Mouse (Mus musculus) spleen, adult 2 months (tissue): ENCODE measurements around the gene Hoxc11. TPM values are rescaled to one million over a fixed set of nuclear protein-coding genes. Genes with fewer than 3 reads are reported as not detected.

Source experiments
- DNase-seq, 2 experiments: peaks; one replicate each; pipeline versions ENCODE4 v3.0.0 to v3.0.0-alpha.2; 2012 to 2021; ENCODE audit warnings: low spot score in 2 of 2, low read depth in 1 of 2
- H3K27ac ChIP-seq: fragments of 200-500 bp; 2 replicates; pipeline ENCODE4 v1.5.1; 2012; ENCODE audit warnings: low read length, inconsistent platforms; ENCODE audit not compliant: insufficient read depth
- H3K27me3 ChIP-seq: fragments of 200-500 bp; 2 replicates; pipeline ENCODE4 v1.6.1; 2012; ENCODE audit warnings: mild to moderate bottlenecking, moderate library complexity, low read length, inconsistent platforms; ENCODE audit not compliant: control insufficient read depth, insufficient read depth
- H3K36me3 ChIP-seq: fragments of 200-500 bp; 2 replicates; pipeline ENCODE4 v1.6.1; 2012; ENCODE audit warnings: mild to moderate bottlenecking, low read length, inconsistent platforms; ENCODE audit not compliant: control insufficient read depth, insufficient read depth
- H3K4me1 ChIP-seq: fragments of 200-500 bp; 2 replicates; pipeline ENCODE4 v1.6.1; 2011; ENCODE audit warnings: inconsistent platforms; ENCODE audit not compliant: control insufficient read depth, insufficient read depth, insufficient read length
- H3K4me3 ChIP-seq: fragments of 200-500 bp; 2 replicates; pipeline ENCODE4 v1.5.1; 2011; ENCODE audit warnings: mild to moderate bottlenecking, inconsistent platforms; ENCODE audit not compliant: insufficient read depth, insufficient read length; ENCODE audit errors: extremely low read depth
- CTCF ChIP-seq: fragments of 200-500 bp; IDR thresholded peaks from 2 replicates; pipeline ENCODE4 v1.5.1; 2011; ENCODE audit warnings: mild to moderate bottlenecking, inconsistent platforms; ENCODE audit not compliant: insufficient read depth, insufficient read length, insufficient replicate concordance; ENCODE audit errors: extremely low read depth
- POLR2A ChIP-seq: fragments of 200-500 bp; IDR thresholded peaks from 2 replicates; pipeline ENCODE4 v1.6.1; 2011; ENCODE audit warnings: low read depth, low read length, inconsistent platforms
- WGBS: fragments of 180-500 bp; shearing (Covaris S2); methylation state at CpG from one replicate; pipeline ENCODE4 v1.1.7; 2018; 5-methylcytosine and 5-hydroxymethylcytosine counted together
- polyA plus RNA-seq: library from polyadenylated mRNA; depleted of rRNA; stranded (reverse); fragments of >200 nt; gene quantifications from 2 replicates; pipeline ENCODE4 v1.2.3, GENCODE M21; 2012; rRNA removed

Hoxc11 gene
- not detected in 2 replicates for polyA plus RNA-seq

DNA sequence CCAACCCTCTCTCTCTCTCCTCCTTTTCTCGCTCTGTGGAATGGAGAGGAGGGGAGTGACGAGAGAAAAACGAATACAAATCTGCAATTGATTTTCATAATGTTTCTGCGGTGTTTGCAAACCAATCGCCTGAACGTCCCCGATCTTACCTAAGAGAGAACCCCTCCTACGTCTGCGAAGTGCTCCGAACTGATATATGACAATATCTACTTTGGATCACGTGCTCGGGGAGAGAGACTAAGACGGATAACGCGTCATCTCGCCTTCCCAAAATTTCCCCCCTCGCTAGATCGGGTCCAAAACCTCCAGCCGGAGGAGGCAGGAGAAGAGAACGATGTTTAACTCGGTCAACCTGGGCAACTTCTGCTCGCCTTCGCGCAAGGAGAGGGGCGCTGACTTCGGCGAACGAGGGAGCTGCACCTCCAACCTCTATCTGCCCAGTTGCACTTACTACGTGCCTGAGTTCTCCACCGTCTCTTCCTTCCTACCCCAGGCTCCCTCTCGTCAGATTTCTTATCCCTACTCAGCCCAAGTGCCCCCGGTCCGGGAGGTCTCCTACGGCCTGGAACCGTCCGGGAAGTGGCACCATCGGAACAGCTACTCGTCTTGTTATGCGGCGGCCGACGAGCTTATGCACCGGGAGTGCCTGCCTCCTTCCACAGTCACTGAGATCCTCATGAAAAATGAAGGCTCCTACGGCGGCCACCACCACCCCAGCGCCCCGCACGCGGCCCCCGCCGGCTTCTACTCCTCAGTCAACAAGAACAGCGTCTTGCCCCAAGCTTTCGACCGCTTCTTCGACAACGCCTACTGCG, at the start of gene Hoxc11:
Gene Hoxc11, plus strand, starts transcription at position 236 of the 815 bp plus-strand sequence.
- Histone ChIP-seq H3K4me3 (no peak within 1 kb of the TSS), H3K27ac (no peak within 1 kb of the TSS), H3K36me3 (no peaks in the 10 kb centered on the region), H3K4me1 (no peaks in the 10 kb centered on the region), H3K27me3 (peaks cover 45% of the 10 kb centered on the region)
- WGBS: 4% methylated on average over 57 of the region's 57 CpGs
- no peak for DNase-seq
- TF ChIP-seq CTCF (no peak), POLR2A (no peak)

DNA sequence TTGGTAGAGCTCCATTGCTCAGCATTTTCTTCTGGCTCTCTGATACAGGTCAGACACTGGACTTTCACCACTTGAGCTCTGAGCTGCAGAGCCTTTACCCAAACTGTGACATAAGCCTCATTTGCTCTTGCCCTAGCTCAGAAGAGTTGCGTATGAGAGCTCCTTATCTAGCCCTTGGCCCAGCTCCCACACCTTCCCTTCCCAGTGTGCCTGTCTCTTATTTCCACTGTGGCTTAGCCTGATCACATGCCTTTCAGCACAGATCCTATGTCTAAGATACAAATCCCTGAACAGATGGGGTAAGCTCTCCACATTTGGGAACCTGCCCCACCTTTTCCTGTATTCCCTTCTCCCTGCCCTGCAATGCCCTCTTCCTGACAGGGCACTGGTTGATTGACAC, 49.3 kb upstream of the Hoxc11 start:
- DNase-seq: no peak
- H3K36me3 ChIP-seq: no peaks in the 10 kb centered on the region
- 69% methylated on average over 1 of the region's 1 CpGs for WGBS
- H3K27ac ChIP-seq: no peak overlapping the region
- H3K27me3 ChIP-seq: peaks cover under 1% of the 10 kb centered on the region; the same call in 1 of the 2 replicates
- no peak for TF ChIP-seq POLR2A
- no peak for TF ChIP-seq CTCF
- no peaks in the 10 kb centered on the region for H3K4me1 ChIP-seq
- H3K4me3 ChIP-seq: no peak overlapping the region

DNA sequence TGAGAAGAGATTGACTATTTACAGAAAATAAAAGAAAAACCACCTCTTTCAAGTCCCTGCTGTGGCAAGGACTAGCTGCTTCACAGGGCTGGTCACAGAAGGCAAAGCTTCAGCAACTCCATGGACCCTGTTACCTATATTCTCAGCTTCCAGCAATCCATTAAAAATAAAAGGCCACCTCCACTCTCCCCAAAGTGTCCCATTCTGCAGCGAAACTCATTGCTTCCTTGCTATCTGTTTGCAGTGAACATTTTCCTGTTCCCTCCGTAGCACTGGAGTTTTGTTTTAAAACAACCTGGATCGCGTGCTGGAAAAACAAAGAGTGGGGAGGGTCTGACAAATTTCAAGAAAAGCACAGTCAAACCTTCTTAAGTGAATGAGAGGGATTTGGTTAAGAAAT, 44.7 kb upstream of the Hoxc11 start:
- TF ChIP-seq CTCF (no peak), POLR2A (no peak)
- no peaks in the 10 kb centered on the region for H3K36me3 ChIP-seq
- H3K4me1 ChIP-seq: no peaks in the 10 kb centered on the region
- no peak overlapping the region for H3K27ac ChIP-seq
- H3K27me3 ChIP-seq: peaks cover 9% of the 10 kb centered on the region; the same call in 1 of the 2 replicates
- WGBS: 6% methylated on average over 4 of the region's 4 CpGs
- DNase-seq: no peak
- no peak overlapping the region for H3K4me3 ChIP-seq

DNA sequence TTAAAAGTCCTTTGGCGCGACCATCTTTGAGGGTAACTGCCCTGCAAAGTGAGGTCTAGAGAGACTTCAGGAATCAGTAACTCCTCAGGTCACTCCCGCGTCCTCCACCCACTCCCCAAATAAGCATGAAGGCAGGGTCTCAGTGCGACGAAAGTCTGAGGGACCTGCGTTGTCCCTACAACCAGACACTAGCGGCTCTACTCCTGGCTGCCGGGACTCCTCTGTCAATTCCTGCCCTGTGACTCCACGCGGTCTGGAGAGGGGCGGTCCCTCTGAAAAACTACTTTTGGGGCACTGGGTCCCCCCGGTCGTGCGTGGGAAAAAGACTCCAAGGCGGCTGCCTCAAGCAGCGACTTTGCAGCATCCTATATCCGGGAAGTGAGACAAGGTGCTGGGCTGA, 44.2 kb upstream of the Hoxc11 start:
- TF ChIP-seq CTCF (no peak), POLR2A (no peak)
- H3K27me3 ChIP-seq: peaks cover 9% of the 10 kb centered on the region

DNA sequence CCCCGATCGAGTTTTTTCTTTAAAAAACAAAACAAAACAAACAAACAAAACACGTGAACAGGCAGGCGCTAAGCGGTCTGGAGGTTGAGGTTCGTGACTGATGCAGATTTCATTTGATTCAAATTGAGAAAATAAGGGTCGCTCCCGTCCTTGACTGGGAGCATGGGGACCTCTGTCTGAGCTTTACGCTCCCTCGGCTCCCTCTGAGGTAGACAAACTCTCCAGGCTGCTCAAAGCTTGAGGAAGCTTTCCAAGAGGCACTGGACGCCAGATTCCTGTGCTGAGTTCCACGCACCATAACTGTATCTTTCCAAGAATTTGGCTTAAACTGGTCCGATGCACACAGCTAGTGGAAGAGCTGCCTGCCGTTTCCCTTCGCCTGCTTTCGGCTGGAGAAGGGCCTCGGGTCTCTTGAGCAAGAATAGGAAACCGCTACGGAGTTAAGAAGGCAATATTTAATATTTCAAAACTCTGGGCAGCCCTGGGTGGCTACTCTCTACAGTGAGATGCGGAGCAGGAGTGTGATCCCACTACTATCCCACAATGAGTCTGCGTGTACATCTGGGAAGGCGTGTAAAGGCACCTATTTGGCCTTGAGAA, 43.6 kb upstream of the Hoxc11 start:
- DNase-seq: no peak
- Histone ChIP-seq H3K36me3 (no peaks in the 10 kb centered on the region), H3K27ac (no peak overlapping the region), H3K4me3 (no peak overlapping the region), H3K27me3 (peaks cover 9% of the 10 kb centered on the region), H3K4me1 (no peaks in the 10 kb centered on the region)
- TF ChIP-seq CTCF: no peak
- no peak for TF ChIP-seq POLR2A
- 6% methylated on average over 22 of the region's 22 CpGs for WGBS

More for the DNA sequence above, 44.2 kb upstream of the Hoxc11 start:
- Histone ChIP-seq H3K4me1 (no peaks in the 10 kb centered on the region), H3K27ac (no peak overlapping the region), H3K36me3 (no peaks in the 10 kb centered on the region), H3K4me3 (no peak overlapping the region)
- DNase-seq: no peak
- 3% methylated on average over 18 of the region's 18 CpGs for WGBS

DNA sequence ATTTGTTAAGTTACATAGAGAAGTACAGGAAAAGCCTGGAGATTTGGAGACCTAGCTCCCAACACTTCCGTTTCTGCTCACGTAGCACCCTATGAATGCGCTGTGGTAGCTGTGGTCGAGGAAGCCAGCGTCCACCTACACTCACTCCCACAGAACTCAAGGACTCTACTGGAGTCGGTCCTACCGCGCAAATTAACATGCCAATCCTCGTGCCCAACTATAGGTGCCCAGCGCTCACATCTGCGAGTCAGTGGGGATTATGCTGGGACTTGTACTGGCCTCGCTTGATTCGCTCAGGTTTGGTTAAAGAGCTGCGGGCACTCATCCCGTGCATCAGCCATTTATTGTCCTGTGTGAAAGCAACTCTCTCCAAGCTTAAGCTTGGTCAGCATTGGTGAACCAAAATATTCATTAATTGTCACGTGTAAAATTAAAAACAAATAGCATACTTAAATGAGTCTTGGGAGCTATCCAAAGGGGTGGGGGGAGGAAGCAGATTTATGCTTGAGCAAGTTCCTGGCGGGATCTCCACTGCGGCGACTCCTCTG, 41.1 kb upstream of the Hoxc11 start:
- no peaks in the 10 kb centered on the region for H3K4me1 ChIP-seq
- H3K27ac ChIP-seq: no peak overlapping the region
- no peak for TF ChIP-seq POLR2A
- no peak for TF ChIP-seq CTCF
- no peaks in the 10 kb centered on the region for H3K36me3 ChIP-seq
- H3K27me3 ChIP-seq: peaks cover 11% of the 10 kb centered on the region
- no peak overlapping the region for H3K4me3 ChIP-seq
- 4% methylated on average over 19 of the region's 19 CpGs for WGBS
- no peak for DNase-seq
